Mouse (Mus musculus): ENCODE measurements at regions not wholly inside any gene's neighbourhood (a gene's known extent, or its start where the extent isn't known, plus 50 kb on each side); places are given as distances from the start of the nearest gene placed in this dataset.

DNA sequence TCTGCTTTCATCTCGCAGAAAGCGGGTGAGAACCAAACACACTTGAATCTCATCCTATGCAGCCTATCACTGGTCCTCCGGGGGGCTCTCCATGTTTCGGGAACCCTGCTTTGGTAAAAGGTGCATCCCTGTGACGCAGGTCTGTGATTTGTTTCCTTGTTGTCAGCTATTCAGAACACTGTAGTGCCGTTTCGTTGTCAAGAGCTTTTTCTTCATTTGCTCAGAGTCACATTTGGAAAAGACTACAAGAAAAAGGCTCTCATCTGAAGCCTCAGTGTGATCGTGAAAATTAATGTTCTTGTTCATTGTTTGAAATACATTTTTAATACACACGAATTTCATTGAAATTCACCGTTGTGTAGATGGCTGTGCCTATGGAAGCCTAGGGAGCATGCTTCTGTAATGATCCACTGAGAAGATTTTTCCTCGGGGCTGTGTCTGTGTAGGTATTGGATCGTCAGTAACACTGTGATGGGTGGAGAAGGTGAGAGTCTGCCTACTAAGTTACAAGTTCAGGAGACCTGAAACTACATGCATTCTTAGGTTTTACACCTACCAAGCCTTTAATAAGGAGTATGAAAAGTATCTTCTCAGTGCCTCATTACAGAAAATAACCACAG lies 112.0 kb upstream of the Paqr3 start:
- no peak for DNase-seq

DNA sequence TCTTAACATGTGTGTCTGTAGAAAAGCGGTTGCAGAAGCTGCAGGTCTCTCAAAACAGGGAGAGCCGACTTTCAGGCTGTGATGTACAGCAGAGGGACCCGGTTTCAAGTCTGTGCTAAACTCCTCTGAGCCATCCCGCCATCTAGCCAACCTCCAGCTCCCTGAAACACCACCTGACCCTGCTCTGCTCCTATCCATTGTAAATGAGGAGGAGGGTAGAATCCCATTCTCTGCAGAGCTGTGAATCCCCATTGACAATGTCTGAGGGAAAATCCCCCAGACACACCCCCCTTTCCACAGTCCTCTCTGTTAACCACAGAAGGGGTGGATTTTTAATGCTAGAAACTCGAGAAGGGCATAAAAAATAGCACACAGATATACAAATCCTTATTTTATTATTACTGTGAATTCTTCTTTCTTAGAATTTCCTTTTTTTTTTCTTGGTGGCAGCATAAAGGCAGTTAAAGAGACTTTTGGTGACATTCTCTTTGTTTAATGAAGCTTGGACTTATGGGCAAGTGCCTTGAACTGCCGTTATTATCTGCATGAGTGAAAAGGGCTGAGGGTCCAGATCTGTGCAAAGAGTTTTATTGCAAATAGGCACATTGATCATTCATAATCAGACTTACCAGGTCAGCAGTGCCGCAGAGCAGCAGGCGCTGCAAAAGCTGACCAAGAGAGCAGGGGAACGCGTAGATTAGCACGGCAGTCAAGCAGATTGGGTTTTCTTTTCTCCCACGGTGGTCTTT lies 111.3 kb upstream of the Paqr3 start:
- no peak for DNase-seq

DNA sequence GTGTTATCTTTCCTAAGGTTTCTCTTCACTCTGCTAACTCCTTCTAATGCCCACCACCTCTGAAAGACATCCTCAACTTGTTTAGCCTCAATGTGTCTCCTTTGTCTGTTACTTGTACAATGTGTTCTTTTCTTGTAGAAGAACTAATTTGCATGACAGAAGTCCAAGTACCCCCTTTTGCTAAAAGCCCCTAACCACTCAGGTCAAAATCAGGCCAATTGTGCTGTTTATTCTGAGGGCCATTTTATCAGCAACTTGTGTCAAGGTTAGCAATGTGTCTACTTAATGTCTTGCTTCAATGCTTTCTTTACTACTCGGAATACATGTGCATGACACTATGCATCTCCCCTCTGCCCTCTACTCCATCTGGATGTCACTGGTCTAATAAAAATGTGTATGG lies 107.3 kb upstream of the Paqr3 start:
- DNase-seq = no peak

DNA sequence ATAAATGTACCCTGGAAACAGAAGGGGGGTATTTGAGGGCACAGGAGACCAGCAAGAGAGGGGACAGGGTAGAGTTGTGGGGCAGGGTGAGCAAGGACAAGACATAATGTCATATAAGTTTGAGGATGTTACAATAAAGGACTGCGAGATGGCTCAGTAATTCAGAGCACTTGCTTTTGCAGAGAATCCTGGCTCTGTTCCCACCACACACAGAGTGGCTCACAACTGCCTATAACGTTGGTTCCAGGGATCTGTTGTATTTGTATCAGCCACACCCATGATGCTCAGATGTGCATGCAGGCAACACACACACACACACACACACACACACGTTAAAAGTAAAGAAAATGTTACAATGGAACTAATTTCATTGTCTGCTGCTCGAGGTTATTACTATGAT lies 94.2 kb upstream of the Paqr3 start:
- DNase-seq = no peak

DNA sequence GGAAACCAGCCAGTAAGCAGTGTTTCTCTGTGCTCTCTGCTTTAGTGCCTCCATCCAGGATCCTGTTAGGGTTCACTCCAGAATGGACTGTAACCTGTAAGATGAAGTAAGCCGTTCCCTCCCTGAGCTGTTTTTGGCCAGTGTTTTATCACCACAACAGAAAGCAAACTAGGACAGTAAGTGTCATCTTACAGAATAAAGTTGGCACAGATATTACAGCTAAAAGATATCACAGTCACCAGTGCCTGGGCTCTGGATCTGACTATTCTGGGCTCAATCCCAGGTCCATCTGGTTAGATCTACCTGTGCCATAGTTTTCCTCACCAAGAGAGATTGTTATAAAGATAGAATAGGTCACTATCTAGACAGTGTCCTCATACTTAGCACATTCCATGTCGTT lies 92.9 kb upstream of the Paqr3 start:
- no peak for DNase-seq

DNA sequence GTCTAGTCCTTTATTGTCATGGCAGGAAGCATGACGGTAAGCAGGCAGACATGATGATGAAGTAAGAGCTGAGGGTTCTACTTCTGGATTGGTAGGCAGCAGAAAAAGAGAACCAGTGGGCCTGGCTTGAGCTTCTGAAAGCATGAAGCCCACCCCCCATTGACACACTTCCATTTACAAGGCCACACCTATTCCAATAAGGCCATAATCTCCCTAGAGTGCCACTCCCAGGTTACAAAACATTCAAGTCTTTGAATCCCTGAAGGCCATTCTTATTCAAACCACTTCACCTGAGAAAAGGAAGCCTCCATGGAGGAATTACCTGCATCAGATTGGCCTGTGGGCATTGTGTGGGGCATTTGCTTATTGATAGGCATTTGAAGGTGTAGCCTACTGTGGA lies 92.2 kb upstream of the Paqr3 start:
- DNase-seq = no peak

DNA sequence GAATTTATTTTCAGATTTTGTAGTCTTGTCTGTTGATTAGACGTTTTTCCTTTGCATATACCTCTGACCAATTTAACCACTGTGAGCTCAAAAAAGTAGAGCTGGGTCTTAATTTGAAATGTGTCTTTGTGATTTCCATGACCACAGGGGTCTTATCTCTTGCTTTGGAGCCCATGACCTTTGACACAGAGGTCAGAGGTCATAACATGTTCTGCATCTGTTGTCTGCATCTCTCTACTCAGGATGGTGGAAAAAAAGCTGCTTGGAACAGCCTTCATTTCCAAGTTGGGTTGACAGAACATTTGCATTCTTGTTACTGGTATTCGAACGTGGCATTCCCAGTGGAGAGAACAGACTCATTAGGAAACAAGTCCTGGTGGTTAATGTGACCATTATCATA lies 91.2 kb upstream of the Paqr3 start:
- DNase-seq = no peak

DNA sequence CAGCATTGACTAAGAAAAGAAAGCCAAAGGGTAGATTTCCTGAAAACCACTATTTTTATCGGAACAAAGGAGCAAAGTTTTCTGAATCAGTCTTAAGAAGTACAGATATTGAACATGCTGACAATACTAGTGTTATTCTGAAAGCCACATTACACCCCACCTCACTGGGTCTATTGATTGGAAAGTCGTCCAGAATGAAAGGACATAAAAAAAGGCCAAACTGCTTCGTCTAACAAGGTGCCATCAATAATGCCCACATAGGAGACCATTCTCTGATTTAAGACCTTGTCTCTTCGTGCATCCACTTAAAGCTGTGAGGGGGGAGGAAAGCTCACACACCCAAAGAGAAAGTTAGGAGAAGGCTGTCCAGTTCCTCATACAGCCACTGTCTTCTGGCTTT lies 89.3 kb upstream of the Paqr3 start:
- no peak for DNase-seq

DNA sequence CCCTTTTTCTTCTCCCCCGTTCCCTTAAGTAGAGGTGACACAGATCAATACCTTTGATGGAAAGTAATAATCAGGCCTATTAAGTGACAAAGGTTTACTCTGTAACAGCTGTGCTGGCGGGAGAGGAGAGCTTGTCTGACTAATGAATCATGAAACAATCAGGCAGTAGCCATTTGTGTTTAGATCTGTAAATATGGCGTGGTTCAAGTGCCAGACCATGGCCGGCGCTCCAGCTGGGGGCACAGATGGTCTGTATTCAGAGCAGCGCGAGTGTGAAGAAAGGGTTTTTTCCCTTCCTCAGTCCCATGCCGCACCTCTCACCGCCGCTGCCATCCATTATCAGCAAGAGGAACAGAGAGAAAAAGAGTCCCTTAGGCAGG lies 83.9 kb upstream of the Paqr3 start:
- no peak for DNase-seq

DNA sequence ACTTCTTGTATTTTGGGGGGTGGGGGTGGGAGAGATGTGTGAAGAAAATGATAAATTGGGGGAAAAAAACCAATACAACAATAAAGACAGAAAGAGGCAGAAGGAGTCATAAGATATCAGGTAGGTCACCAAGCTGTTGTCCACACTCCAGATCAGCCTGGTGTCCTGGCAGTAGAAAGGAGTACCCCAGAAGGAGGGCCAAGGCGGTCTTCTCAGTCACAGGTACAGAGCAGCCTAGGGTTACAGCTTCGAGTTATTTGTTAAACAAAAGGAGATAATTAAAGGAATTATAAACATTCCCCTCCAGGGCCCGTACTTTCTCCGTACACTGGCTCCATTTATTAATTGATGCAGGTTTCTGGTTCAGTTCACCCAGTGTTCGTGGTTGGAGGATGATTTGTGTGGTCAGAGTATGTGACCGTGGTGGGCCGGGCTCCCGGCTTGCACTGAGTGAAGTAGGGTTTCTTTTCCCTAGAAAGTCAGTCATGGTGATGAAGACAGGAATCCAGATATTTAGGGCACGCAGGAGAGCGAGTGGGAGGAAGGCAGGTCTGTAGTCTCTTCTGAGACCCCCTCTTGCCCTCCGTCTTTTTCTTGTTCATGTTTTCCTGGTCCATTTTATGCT lies 83.4 kb upstream of the Paqr3 start:
- no peak for DNase-seq

DNA sequence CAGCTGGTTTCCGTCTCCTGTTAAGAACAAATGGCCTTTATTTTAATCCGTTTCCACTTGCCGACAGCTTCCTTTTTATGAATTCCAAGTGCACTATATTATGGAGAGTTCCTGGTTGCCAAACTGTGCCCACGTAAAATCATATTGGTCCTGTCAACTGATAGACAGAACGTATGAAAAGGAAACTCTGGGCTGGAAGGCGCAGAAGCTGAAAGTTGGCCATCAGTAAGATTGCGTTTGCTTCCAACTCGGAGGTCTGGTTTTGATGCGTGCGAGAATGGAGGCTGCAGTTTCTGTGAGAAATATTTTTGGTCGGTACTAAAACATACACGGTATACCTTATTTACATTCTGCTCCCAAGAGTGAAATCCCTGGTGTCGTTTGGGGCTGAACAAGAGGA lies 81.3 kb upstream of the Paqr3 start:
- DNase-seq = no peak

DNA sequence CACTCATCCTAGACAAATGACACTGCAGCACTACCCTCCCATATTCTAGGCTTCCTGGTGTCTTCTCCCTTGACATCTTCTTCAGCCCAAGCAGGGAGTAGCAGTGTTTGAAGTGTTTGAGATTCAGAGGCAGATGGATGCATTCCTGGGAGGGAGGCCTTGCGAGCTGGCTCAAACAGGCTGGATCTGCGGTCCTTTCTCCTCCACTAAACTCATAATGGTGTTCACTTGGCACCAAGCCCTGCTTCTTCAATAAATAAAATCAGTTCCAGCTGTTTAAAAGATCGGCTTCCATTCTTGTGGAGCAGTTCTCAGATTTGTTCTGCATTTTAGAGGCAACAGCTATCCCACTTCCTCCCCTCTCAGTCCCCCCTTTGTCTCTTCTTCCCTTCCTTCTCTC lies 79.3 kb upstream of the Paqr3 start:
- DNase-seq = no peak

DNA sequence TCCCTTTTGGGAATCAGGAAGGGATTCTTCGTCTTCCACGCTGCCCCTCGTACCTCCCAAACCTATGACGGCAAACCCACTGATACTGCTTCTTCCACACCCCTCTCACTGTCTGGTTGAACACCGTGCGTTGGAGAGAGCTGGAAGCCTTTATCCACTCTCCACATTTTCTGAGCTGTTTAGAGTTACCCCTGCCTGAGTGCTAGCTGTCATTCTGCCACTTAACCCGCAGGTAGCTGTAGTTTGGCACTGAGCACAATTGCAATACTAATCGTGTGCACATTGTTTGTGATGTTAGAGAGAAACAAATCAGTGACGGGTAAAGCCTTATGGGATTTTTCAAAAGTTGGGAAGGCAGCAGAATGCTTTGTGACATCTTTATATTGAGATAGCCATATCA lies 73.1 kb upstream of the Paqr3 start:
- no peak for DNase-seq

DNA sequence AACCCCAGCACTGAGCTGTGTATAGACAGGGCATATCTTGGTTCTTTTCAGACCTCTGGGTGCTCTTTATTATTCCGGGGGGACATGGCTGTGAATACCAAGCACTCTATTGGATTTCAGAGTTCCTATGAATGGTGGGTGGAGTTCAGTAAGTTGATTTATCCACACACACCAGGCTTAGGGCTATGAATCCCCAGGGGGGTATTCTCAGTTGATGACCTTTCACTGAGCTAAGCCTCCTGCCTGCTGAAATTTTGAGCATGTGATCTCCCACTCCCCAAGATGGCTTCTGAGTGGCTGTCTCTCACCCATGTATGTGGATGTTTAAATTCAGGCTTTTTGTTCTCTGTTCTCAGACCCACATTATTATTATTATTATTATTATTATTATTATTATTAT lies 69.9 kb upstream of the Paqr3 start:
- no peak for DNase-seq

DNA sequence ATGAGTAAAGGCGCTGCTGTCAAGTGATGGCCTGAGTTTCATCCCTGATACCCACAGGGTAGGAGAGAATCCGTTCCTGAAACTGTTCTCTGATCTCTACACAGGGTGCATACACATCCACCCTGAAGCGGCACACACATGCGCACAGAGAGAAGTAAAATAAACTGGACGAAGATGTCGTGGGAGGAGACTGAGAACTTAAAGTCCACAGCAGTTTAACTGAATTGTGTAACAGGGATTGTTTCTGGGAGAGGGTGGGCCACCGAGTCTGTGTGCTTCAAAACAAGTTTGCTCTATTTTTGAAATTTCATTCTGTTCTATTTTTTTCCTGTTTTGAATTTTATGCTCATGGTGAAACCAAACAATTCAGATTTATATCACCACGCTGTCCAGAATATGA lies 63.0 kb upstream of the Paqr3 start:
- DNase-seq = no peak

DNA sequence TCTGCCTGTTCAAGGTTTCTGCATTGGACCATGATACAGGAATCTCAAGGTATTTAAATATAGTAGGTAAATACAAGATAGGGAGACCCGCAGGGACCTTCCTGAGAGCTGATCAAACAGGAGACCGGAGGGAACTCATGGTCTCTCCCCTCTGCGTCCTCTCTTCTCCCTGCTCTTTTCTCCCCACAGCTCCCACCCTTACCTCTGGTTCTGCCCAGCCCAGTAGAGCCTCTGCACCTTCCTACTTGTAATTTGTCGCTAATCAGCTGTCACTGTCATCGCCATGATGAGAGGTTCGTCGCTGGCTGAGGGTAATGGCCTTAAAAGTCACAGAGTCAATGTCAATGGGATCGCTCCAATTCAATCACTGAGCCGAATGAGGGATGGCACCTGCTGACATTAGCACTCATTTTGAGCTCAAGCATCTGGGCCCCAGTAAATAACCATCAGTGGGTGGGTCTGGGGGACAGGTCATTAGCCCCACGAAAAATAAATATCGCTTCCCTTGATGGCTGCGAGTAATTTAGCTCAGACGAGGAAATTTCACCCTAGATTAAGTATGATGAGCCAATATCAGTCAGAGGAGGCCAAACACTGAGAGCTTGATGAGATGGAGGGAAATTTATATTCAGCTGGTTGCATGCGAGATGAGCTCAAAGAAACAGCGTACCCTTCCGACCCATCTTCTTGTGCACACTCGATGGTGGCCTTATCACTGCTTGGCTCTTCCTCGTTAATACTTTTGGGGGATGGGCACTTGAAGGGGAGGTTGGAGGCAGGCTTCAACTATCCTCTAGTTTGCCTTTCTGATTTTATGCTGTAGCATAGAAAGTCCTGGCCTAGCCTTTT lies 56.2 kb upstream of the Paqr3 start:
- DNase-seq = no peak

DNA sequence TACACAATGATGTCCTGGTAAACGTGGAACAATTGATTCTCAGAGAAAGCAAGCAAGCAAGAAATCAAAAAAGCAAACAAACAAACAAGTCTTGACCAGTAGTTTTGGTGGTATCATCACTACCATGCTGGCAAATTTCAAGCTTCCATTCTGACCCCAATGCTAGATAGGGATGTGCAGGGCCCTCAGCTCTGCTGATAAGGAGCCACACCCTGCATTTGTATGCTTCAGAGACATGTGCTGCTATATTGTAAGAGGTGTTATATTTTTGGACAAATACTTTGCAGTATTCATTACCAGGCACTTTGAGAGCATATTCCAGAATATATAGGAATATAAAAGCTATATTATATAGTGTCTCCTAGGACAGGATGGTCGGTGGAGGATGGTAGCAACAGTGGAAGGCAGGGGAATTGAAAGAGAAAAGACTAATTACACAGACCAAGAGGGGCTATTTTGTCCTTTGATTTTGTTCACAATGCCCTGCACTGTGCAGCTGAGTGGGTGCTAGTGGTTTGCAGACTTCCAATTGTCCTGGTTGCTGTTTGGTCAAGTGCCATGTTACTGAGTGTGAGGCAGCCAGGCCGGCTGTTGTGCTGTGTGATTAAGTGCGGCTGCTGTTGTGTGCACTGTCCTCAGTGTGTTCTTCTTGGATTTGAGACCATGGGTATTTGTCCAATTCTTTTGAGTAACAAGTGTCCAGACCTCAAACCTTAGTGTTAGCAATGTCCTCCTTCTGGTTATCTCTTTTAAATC lies 54.9 kb upstream of the Paqr3 start:
- DNase-seq = no peak

All from adrenal gland, postnatal 14 days (tissue).